Mouse (Mus musculus) layer of hippocampus, adult 11-12 months (tissue): Measurements from ENCODE around the gene Metap2.

Experiments used
- DNase-seq: peaks from one replicate; pipeline ENCODE4 v3.0.0; 2022; ENCODE audit warnings: low spot score

Gene Metap2

DNA sequence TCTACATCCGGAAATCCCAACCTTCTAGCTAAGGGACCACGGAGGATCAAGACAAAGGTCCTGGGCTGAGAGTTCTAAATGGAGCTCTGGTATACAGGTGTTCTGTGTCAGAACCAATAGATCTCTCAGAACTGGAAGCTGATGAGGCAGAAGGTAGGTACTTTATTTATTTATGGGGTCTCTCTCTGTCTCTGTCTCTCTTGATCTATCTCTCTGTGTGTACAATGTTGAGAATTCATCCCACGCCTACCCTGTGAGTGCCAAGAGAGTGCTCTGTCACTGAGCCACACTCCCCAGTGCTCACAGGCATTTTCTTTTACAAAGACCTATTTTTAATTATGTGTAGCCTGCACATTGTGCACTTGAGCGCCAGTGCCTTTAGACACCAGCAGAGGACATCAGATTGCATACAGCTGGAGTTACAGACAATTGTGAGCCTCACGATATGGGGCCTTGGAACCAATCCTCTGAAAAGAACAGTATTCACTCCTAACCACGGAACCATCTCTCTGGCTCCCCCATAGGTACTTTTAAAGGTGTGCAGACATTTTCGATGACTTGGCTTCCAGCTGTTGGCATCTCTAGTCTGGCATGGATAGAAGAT is at the start of gene Metap2:
Gene Metap2, minus strand, starts transcription at position 51 of the 604 bp plus-strand sequence.
- no peak for DNase-seq

DNA sequence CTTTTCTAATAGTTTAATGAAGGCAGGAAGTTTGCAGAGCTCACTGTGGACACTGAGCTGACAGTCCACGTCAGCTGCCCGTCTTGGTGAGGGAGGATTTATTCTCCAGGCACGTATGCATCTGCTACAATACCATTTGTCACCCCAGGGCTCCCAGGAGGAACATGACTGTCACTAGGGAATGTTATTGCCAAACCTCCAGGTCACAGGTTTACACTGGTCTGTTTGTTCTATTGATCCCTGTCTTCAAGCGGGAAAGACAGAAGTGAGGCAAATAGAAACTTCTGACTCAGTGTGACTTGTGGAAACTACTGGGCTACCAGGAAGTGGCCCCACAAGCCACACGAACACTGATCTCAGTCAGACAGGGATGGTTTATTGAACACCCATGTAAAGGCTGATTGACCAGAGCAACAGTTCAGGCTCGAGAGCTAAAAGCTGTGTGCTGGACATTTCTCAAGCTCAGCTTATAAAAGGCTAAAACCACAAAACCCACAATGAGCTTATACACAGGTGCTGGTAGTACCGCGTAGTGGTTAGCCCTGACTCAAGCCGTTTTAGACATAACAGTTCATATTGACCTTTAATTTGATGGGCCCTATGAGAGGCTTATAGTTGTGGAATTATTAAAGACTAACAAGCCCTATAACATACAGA is 49.1 kb upstream of the Metap2 start:
- no peak for DNase-seq

DNA sequence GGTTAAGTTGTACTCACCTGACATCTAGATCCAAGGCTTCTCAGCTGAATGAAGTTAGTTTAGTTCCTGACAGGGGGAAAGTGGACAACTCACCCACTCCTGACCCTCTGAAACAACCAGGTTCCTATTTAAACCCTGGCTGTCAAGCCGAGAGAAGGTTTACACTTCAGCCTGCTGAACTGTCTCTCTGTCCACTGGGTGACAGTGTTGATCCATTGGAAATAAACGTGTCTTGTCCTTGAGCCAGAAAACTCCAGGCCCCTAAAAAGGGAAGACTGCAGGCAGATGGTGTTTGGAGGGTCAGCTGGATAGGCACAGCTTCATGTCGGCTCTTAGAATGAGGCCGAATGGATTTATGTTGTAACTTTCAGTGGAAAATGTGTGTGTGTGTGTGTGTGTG is 48.5 kb upstream of the Metap2 start:
- peak; percentile 27 for DNase-seq

DNA sequence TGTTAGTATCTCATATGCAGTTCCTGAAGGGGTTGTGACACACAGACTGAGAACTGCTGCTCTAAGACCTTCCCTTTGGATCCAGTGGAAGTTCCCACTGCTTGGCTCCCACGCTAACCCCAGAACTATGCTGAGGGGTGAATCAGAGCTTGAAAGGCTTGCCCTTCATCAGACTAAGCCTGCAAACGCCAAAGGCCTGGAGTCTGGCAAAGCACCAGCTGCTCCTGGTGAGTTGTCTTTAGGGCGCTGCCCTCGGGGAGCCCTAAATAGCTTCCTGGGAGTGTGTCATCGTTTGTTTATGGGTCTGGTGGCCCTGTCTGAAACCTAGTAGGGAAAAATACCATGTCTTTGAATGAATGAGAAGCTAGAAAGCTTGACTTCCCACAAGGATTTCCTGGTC is 47.3 kb upstream of the Metap2 start:
- no peak for DNase-seq

DNA sequence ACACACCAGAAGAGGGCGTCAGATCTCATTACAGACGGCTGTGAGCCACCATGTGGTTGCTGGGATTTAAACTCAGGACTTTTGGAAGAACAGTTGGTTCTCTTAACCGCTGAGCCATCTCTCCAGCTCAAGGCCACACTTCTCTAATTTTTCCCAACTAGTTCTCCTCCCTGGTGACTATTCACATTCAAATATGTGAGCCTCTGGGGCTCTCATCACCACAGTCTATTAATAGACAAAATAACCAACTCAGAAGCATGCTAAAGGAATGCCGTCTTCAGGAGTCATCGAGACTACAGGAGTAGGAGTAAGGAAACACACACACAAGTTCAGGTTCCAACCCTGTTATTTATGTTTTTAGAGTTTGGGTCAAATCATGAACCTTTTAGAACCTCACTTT is 43.4 kb upstream of the Metap2 start:
- no peak for DNase-seq

DNA sequence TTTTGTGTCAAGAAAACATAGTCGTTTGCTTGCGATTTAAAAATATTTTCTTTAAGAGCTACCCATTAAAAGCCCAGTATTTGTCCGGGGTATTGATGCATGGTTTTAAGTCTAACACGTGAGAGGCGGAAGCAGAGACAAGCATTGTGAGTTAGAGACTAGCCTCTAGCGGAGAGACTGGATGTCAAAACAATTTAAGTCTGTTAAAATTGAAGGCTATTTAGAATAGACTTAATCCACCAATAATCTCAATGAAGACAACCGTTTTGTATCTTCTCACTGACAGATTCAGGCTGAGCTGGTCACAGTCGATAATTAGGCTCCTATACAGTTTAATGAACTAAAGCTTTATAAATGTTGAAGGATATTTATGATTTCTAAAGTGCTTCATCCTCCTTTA is 42.8 kb upstream of the Metap2 start:
- DNase-seq: no peak

DNA sequence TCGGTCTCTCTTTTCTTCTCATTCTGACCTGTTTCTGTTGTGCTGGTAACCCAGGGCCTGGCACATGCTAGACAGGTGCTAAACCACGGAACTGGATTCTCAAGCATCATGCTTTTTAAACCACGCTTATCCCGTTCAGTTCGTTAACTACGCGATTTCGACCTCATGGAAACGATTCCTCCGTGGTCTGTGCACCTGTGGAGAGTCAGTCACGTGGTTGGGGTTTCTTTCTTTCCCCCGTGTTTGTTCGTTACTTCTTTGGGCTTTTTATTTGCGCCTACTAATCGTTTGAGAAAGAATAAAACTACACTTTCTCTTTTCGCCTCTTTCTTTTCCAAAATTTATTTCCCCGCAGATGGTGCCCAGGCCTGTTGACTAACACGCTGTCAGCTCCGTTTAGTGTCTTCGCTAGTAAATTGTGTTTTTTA is 42.0 kb upstream of the Metap2 start:
- no peak for DNase-seq

DNA sequence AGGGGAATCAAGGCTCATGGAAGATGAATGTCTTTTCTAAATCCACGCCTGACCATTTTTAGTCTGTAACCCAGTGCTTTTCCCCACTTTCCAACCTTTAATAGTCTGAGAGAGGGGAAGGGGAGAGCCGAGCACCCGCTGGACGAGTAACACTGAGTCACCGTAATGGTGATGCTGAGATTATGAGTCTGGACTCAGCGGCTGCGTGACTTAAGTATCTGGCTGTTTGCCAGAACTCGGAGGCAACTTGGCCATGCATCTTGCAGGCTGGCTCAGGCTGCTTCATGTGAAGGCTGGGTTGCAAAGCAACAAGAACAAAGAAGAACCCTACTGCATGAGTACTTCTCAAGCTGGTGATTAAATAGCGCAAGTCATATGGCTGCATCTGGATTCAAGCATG is 37.1 kb upstream of the Metap2 start:
- DNase-seq: no peak

DNA sequence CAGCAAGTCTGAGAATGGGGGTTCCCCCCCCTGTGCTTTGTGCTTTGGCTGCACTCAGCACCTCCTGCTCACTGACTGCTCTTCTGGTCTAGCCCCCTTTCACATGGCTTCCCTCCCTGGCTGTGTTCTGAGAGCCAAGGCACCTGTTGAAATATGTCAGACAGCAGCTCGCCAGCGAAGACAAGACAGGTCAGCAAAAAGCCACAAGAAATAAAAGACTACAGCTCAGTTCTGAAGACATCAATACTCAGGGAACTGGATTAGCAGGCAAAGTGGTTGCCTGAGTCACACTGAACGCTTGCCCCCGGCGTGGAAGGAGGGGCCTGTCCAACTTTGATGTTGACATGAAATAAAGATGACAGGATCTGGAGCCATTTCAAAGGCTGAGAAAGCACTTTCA is 36.0 kb upstream of the Metap2 start:
- DNase-seq: no peak

DNA sequence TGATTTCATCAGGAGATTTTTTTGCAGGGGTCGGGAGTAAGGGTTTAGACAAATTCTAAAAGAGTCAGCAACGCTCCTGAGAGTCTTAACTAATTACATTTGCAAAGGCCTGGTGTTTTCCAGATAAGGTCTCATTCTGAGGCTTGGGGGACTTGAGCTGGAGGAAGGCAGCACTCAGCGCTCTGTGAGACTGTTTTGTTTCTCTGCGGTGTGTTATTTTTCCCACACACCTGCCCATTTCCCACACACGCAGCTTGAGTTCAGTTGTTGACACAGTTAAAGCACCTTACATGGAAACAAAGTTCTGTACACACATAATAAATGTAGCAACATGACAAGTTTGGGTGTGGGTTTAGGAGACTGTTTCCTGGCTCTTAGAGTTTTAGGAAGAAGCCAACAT is 35.1 kb upstream of the Metap2 start:
- DNase-seq: no peak

DNA sequence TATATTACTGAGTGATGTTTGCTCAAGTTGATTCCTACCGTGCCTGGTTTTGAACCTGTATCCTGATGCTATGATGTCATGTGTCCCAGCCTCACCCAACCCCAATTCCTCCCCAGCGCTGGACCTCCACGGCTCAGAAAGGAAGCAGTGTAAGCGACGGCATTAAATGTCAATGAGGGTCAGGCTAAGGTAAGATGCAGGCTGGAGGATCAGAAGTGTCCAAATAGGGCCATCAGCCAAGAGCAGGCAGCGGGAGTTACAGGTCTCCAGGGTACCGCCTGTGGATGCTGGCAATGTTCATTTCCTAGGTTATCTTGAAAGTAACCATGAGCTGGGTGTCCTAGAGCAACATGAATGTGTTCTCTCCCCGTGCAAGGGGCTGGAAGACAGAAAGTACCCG is 34.5 kb upstream of the Metap2 start:
- no peak for DNase-seq

DNA sequence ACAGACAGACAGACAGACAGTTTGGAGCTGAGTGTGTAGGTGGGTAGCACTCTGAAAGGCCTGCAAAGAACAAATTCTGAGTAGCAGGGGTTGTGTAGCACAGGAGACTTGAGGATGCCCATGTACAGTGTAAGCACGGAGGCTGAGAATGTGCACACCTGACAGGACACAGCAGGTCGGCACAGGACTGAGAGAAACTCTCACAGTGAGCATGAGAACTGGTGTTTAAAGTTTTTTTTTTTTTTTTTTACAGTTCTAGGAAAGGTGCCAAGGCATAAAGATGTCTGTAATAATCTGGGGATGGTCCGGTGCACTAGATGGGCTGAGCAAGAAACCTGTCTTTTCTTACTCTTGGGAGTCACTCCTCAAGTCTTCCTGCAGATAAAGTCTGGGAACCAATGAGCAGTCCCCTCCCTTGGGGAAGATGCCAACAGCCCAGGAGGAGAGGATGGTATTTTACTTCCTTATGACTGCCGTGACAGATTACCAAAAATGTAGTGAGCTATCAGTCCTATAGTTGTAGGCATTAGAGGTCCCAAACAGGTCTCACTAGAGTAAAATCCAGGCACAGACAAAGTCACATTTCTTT is 33.4 kb upstream of the Metap2 start:
- no peak for DNase-seq

DNA sequence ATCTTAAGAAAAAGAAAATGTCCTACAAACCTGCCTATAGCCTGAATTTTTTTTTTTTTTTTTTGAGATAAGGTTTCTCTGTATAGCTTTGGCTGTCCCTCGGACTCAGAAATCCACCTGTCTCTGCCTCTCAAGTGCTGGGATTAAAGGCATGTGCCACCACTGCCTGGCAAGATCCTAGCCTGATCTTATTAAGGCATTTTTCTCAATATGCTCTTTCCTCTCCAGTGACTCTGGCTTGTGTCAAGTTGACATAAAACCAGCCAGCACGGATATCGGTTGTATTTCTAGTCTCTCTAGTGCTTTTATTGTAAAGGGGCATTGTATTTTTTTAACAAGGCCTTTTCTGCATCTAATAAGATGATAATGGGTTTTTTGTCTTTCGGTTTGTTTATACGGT is 27.8 kb upstream of the Metap2 start:
- no peak for DNase-seq

DNA sequence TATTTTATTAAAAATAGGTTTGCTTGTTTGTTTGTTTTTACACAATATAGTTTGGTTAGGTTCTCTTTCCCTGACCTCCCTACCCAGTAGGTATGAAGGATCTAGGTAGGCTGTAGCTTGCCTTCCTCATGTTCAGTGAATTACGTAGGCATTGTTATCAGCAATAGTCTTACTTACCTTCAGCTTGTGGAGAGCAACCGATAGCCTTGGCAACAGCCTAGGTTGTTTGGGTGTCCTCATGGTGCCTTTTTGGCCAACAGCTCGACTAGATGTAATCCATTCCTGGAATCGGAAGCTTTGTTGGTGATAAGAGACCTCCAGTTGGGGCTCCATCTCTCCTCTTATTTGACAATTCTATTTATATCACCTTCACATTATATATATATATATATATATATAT is 24.3 kb upstream of the Metap2 start:
- no peak for DNase-seq

DNA sequence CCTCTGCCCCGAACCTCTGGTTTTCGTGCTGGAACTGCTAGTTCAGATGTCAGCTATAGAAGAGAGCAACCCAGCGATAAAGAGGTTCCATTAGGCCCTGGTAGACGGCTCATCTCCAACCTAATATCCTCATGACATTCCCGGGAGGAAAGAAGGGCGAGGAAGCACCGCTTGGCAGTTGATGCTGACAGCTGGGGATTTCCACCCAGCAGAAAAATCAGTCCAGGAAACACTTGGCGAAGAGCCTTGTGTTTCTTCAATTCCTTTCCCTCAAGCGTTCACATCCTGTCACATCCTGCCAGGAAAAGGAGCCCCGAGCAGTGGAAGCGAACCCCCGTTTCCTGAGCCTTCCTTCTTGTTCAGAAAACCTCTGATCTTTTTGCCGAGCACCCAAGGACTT is 22.3 kb upstream of the Metap2 start:
- DNase-seq: peak; percentile 11

DNA sequence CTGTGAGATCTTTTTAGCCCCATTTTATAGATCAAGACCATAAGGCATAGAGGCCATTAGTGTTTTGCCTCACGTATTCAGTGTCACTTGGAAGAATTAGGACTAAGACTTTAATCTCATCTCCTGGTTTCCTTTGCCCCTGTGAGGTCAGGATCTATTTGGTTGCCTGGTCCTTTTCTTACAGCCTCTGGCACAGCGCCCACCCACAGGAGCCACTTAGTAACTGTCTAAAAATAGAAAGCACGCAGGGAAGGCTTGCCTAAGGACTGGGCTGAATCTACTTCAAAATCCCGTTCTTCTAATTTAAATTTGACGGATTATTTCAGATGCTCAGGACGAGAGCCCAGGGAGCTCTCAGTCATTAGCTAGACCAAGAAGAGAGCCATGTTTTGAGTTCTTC is 21.8 kb upstream of the Metap2 start:
- no peak for DNase-seq

DNA sequence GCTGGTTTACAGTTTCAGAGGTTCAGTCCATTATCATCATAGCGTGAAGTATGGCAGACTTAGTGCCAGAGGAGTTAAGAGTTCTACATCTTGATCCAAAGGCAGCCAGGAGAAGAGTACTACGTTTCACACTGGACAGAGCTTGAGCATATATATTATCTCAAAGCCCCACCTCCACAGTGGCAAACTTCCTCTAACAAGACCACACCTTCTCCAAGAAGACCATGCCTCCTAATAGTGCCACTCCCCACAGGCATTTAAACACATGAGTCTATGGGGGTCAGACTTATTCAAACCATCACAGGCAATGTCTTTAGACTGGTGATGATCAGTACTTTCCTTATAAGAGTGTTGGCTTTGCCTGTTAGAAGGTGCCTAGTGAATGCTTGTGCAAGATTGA is 21.2 kb upstream of the Metap2 start:
- DNase-seq: no peak

DNA sequence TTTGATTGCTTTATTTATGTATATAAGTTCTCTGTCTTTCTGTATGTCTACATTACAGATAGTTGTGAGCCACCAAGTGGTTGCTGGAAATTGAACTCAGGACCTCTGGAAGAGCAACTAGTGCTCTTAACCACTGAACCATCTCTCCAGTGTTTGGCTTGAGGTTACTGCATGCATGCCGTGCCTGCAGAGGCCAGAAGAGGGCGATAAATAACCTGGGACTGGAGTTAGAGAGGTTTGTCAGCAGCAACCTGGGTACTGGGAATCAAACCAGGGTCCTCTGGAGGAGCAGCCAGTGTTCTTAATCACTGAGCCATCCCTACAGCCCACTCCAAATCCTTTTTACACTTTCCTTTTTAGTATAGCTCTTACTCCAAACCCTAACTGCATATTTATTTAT is 19.9 kb upstream of the Metap2 start:
- no peak for DNase-seq

DNA sequence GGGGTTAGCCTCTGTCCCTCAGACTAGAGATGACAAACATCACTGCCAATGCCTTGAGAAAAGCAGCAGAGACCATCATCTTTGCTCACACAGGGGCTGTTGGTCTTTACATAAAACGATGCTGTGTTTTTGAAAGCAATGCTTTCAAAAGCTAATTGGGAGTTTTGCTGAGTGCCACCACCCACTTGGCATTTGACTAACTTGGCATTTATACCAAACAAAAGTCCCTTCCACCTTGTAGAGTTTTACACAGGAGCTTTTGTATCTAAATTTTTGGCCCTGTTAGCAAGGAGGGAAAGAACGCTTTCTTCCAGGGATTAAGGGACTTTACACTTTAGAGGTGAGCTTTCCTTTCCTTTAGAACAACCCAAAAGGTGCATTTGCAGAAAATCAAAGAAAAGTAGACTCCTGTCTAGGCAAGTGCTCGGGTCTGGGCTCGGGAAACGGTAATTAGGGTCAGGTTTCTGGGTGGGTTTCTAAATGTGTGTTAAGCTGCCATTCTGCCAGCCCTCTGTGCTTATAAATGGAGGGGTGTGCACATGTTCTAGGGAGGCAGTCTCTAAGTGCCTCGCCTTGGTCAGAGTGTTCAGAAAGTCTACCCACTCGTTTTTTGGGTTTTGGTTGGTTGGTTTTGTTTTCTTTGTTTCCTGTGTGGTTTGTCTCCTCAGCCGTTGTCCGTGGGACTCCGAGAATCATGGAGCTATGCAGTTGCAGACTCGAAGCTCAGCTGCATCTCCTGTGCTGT is 18.8 kb upstream of the Metap2 start:
- no peak for DNase-seq

DNA sequence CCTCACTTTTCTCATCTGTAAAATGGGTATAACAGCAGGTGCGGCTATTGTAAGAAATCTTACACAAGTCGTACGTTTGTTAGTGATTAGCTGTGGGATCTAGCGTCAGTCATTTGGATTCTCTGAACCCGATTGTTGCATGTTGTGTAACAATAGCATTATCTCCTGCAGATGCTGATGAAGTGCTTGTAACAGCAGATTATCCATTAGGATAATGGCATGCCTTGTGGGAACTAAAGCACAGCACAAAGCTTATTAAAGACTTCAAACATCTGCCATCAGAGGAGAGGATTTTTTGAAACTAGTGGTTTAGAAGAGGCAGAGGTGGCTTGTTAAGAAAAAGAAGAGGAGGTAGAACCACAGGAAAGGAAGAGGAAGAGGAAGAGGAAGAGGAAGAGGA is 16.6 kb upstream of the Metap2 start:
- DNase-seq: no peak

DNA sequence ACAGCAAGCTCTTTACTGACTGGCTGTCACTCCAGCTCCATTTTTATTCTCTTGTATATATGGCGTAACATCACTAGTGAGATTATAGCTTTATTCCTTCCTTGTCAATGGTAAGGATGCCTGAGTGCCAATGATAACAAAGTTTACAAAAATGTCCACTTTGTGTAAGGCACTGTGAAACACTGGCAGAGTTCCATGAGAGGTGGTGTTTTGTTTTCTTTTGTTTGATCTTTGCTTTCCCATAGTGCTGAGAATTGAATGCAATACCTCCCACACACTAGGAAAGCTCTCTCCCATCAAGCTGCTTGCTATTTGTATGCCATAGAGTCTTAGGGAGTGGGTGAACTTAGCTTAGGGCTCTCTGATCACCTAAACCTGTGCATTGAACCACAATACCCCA is 16.0 kb upstream of the Metap2 start:
- DNase-seq: no peak

DNA sequence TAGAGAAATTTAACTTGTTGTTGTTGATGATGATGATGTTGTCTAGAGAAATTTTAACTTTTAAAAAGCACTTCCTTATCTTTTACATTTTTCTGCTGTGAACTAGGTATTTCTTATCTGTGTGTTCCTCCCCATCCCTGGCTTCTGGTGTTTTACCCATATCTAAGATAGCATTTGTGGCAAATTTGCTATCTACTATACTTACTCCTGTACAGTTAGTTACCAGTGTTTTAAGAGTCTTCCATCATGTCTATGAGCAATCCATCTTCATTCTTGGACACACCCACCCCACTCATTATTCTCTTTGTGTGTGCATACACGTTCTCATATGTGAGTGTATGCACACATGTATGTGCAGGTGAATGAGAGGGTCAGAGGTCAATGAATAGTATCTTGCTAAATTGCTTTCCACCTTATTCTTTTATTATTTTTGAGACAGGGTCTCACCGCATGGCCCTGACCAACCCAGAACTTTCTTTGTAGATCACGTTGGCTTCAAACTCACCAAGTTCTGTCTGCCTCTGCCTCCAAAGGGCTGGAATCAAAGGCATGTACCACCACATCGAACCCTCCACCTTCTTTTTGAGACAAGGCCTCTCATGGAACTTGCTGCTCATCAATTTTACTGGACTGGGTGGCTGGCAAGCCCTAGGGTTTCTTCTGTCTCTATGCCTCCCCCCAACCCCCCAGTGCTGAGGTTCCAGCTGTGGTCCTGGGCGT is 15.4 kb upstream of the Metap2 start:
- no peak for DNase-seq

DNA sequence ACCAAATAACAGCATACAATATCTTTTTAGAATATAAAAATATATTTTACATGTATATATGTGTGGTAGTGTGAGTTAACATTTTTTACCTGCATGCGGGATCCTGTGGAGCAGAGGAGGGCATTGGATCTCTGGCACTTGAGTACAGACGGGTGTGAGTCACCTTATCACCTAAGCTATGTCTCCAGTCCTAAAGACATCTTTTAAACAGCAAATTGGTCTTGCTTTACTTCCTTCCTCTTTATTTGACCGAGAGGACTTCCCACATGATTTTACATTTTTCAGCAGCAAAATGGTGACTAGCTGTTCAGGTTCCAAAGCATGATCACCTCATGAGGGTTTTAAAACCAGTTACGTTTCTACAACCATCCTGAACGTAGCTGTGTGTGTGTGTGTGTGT is 14.4 kb upstream of the Metap2 start:
- no peak for DNase-seq
